Mouse (Mus musculus): ENCODE results near the gene Kmo.

The Kmo gene

DNA sequence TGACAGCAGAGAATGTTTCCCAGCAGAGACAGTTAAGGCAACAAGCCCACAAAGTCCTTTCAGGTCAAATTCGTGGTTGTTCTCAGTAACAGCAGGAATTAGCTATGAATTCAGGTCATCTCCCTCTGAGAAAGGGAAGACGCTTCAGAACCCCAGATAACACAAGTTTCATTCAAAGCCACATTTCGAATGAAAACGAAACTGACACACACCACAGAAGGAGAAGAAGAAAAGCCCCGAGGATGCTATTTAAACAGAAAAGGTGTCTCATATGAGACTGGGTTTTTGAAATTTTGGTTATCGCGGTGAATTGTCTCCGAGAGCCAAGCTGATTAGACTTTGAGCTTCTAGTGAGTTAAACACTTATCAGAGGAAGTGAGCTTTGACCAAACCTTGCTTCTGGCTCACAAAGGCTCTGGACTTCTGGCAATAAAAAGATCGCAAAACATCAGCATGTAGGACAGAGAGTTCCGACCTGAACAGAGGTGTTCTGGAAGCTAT, 11.6 kb downstream of the Kmo start:
- DNase-seq (ENCODE audit: low spot score), result no peak

DNA sequence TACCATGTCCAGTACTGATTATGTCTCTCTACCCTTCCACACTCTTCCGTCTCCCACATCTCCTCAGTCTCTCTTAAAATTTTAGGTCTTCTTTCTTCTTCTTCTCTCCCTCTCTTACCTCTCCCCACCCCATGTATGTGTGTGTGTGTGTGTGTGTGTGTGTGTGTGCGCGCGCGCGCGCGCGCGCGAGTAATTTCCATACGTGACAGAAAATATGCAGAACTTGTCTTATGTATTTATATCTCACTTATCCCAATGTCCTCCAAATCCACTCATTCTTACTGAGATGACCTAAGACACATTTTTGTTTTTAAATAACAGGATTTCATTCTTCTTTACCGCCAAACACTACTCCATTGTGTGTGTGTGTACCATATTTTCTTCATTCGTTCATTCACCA, 12.3 kb downstream of the Kmo start:
- DNase-seq (ENCODE audit: low spot score), result no peak

DNA sequence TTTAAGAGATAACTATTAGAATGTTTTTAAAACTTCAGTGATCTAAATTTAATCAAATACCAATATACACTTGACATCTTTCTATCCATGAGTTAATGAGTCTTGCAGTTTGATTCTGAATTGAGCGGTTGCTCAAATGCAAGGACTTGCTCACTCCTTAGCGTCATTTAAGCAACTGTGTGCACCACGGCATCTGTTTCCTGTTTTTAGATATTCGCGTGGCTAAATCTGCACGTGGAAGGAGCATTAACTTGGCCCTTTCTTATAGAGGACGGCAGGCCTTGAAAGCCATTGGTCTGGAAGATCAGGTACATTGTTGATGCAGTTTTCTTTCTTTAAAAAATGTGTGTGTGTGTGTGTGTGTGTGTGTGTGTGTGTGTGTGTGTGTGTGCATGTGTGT, 17.5 kb downstream of the Kmo start:
- DNase-seq (ENCODE audit: low spot score), result no peak

DNA sequence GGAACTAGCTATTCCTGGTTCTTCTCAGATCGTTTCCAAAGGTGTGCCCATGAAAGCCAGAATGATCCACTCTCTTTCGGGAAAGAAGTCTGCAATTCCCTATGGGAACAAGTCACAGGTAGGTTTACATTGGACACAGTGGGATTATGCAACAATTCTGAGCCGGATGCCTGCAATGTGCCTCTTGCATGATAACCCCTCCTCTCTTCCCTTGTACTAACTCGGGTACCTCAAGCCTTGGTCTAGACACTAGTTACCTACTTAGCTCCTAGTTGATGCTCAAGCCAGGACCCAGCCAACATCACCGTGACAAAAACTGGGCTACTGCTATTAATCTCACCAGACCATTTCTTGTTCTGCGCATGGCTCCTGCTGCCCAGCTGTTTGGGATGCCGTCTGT, 18.9 kb downstream of the Kmo start:
- DNase-seq (ENCODE audit: low spot score), result no peak

DNA sequence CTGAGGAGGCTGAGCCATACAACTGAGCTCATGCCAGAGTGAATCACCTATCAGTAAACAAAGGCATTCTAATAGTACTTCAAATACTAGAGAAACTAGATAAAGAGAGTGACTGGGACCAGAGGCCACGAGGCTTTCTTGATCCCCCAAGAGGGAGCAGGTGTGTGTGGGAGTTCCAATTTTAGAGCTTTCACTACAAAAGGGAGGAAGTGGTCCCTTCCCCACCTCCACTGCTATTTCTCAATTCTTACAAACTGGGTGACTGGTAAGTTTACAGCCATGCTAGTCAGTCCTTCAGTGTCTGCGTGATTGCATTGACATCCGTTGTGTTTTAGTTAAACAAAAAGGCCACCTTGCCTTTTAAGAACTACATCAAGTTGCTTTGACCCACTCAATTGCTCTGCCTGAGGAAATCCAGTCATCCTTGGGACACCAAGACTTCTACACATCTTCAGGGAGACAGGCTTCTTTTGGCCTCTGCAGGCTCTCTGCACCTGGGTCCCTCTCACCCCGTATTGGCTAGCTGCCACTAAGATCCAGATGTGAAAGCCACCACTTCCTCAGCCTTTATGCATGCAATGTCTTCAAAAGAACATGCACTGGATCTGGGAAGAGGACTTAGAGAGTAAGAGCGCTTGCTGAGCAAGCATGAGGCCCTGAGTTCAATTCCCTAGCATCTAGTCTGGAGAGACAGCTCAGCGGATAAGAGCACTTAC, 20.4 kb downstream of the Kmo start:
- no peak for DNase-seq (ENCODE audit: low spot score)

DNA sequence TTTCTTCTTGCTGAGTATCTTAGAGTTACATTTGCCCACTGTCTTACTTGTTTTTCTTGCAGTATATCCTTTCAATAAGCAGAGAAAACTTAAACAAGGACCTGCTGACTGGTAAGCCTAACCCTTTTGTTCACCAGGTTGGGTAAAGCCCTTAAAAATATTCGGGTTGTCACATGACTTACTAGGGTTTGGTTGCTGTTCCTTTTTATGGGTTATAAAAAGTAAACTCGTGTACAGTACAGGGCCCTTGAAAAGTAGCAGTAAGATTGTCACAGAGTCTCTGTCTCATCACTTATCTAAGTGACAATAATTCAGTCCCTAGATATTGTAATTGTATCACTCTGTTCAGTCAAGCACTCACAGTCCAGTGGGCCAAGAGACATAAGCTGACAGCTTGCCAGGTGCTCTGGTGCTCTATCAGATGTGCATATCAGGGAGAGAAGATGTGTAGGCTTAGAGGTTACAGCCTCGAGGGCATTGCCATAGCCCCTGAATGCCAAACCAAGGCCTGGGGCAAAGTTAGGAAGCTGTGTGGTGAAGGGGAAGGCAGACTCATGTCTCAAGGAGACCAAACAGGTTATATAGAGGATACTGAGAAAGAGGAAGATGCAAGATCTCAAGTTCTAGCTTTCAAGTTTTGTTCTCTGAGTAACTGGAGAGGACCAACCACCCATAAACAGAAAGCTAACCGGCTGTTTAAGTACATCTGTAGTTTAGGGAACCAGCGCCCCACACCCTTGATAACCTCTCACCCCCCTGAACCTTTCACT, 23.5 kb downstream of the Kmo start:
- DNase-seq (ENCODE audit: low spot score), result no peak

DNA sequence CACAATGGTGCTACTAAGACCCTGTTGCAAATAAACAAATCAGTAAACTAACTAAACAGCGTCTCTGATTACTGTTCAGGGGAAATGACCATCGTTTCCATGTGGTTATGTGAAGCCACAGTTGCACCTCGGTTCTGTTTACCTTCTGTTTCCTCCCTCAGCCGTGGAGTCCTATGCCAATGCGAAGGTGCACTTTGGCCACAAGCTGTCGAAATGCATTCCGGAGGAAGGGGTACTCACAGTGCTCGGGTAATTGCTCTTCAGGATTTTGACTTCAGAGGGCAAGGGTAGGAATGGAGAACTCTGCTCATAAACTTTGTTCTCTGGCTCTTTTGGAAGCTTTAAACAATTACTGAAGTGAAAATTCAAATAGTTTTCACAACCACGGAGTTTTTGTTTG, 26.8 kb downstream of the Kmo start:
- no peak for DNase-seq (ENCODE audit: low spot score)

DNA sequence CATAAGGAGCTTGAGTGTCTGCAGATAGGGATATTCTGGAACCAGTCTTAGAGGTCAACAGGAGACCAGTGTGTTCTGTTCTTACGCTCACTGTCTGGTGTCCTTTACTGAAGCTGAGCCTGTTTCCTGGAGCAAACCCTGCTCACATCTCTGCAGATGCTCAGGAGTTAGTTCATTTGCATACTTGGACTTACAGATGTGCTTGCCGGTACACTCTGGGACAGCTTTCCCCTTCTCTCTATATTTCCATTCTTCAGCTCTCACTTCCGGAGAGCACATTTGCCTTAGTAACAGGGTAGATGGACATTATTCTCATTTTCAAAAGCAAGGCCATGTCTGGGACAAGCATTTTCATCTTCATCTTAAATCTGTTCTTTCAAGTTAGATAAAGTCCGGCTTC, 28.4 kb downstream of the Kmo start:
- no peak for DNase-seq (ENCODE audit: low spot score)

DNA sequence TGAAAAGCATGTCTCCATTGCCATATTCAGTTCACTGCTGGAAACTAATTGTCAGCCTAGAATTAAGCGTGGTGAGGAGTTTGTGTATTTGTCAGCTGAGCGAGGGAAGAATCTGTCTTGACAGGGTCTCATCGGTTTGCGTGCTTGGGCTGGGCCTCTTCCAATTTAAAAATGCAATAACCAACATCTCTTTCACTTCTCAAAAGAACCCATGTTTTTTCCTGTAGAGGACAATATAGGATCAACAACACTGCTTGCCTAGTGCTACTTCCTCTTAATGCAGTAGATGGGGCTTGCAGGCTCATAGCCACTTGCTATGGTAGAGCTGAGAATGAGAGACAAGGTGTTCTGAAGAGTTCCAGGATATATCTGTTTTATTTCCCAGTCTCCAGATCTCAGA, 39.7 kb downstream of the Kmo start:
- DNase-seq (ENCODE audit: low spot score), result no peak

DNA sequence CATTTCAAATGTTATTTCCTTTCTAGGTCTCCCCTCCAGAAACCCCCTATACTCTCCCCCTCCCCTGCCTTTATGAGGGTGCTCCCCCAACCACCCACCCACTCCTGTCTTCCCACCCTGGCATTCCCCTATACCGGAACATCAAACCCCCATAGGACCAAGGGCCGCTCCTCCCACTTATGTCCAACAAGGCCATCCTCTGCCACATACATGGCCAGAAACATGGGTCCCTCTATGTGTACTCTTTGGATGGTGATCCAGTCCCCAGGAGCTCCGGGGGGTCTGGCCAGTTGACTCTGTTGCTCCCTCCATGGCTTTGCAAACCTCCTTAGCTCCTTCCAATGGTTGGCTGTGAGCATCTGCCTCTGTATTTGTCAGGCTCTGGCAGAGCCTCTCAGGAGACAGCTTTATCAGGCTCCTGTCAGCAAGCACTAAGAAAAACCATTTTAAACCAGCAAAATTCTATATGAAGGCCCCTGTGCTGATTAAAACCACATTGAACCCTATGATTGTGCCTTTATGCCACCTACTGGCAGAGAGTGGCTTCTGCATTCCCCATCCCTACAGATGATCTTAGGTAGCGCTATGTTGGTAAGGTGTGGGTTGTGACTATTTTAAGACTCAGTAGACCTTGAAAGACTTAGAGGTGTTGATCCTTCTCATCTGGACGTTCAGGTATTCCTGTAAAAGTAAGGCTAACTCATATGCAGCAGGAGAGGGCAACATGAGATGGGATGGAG, 48.7 kb downstream of the Kmo start:
- no peak for DNase-seq (ENCODE audit: low spot score)

DNA sequence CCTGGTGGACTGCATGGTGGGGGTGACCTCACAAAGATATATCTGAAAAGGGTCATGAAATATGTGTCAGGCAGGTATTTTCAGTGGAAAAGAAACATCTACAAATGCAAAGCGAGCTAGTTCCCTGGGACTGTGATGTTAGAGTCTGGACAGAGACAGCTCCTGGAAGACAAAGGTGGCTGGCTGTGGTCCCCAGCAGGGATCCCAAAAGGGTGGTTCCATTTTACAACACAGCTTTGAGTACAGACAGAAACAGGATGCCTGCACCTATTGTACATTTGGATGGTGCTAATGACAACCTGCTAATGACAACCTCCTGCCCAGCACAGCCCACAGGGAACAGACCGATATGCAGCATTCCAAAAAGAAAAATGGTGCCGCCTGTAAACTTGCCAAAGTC, 49.3 kb downstream of the Kmo start:
- DNase-seq (ENCODE audit: low spot score), result no peak

DNA sequence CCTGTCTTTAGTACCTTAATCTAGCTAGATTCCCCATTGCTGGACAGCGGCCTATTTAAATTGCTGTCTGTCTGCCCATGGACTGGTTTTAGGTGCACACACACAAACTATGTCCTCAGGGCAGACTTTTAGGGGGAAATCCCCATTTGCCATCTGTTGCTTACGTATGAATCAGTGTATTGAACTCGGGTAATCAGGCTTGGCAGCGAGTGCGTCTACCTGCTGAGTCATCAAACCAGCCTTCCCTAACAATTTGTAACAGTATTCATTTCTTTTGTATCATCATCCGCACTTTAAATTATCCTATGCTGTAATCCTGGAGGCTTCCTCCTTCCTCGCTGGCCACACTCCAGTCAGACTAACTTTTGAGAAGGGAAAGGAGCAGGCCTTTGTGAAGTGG, 49.9 kb downstream of the Kmo start:
- DNase-seq (ENCODE audit: low spot score), result no peak

DNA sequence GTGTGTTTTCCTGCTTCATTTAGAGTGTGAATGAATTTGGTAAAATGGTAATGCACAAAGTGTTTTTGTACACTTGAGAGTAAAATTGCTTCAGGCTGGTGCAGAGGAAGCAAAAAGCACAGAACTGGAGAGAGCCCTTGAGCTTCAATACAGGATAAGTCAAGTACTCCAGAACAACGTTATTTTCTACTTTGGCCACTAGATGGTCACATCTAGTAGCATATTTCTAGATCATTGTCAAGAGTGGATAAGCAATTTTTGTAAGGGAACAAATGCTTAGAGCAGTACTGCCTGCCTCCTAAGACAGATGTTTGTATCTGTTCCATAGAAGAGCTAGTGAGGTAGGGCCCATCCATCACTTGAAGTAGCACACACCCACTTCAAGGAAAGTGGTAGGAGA, 51.4 kb downstream of the Kmo start:
- no peak for DNase-seq (ENCODE audit: low spot score)

DNA sequence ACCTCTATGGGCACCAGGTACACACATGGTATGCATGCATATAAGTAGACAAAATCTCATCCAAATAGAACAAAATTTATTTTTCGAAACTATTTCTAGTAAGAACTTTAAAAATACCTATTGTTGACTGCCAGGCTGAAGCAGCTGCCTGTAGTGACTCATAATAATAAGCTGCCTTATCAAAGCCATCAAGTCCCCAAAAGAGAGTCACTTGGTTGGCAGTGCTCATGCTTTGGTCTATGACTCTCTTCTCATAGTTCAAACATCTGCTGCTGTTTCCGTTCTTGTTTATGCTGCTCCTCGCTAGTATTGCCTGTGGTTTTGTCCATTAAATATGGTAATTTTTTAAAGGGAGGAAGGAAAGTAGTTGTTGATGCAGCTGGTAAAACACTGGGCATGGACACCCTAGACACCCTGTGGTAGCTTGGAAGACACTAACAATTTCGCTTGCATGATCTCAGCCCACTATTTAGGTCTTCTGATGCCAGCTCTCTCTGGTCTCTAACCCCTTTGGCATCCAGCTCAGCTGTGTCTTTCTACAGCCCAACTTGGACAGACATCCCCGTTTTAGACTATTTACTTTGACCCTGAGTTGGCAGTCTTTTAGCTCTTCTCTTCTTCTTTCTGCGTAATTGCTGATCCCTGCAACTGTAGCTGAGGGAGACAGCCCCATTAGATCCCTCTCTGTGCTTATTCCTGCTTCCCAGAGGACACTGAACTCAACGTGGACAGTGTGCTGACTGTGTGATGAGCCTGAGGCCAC, 53.6 kb downstream of the Kmo start:
- no peak for DNase-seq (ENCODE audit: low spot score)

DNA sequence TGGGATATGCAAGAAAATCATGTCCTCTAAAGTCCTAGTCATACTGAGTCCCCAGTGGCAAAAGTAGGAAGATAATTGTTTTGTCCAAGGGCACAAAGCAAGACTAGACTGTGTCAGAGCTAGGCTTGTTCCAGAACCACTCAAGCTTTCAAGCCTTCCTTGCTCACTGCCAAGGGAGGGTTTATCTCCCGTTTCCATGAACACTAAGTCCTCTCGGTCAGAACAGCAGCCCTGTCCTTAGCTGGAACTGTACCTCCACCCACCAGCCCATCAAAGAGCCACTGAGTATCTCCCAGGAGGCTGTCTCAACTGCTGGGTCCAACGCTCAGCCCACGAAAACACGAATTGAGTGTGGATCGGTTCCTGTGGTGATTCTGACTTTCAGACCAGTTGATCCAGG, 54.9 kb downstream of the Kmo start:
- DNase-seq (ENCODE audit: low spot score), result no peak

DNA sequence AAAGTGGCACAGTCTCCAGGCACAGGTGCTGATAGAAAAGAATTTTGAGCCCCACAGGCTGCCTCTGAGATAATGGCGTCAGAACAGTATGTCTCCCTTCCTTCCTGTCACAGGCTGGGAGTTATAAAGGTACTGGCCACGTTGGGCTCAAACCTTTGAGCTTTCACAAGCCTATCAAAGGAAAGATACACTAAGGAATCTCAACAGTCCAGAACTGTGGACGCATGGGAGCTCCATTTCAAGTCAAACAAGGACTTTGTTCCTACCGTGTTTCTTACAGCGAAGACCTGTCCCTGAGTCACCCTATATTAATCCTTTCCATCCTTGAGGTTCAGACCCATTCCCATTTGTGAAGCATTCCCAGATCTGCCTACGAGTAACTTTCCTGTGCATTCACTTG, 57.3 kb downstream of the Kmo start:
- no peak for DNase-seq (ENCODE audit: low spot score)

DNA sequence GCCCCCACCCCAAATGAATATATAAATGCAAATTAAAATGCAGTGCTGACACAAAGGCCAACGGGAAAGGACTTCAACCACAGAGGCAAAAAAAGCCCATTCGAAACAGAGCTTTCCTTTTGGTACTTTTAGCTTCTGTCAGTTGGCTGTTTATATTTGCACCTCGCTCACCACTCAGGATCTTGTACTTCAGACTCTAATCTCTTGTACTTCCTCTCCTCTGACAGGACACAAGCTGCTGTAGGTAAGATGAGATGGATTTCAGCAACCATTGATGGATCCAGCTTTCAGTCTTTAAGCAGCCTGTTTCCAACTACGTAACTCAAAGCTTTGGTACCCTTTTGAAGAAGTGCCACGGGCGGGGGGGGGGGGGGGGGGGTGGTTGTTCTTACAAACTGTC, 60.8 kb downstream of the Kmo start:
- DNase-seq (ENCODE audit: low spot score), result no peak

DNA sequence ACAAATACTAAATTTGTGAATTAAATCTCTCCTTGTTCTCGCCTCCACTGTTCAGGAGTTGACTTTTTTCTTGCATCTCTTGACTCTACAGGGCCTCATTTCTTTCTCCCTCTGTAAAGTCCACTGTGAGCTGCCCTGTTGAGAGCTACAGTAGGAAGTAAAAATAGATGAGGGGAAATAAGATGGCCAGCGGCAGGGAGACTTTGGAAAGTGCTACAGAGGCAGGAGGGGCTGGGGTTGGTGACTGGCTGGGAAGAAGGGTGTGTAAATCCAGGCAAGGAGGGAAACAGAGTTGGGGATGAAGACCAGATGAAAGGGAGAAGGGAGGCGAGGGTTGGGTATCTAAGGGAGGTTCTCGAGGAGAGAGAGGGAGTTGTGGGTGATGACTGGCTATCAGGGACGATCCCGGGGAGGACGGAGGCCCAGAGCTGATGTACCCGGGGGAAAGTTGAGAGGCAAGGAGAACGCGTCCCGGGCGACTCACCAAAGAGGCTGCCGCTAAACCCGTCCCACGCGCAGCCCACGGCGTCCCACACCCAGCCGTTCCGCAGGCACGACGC, 71.6 kb downstream of the Kmo start:
- DNase-seq (ENCODE audit: low spot score), result no peak

DNA sequence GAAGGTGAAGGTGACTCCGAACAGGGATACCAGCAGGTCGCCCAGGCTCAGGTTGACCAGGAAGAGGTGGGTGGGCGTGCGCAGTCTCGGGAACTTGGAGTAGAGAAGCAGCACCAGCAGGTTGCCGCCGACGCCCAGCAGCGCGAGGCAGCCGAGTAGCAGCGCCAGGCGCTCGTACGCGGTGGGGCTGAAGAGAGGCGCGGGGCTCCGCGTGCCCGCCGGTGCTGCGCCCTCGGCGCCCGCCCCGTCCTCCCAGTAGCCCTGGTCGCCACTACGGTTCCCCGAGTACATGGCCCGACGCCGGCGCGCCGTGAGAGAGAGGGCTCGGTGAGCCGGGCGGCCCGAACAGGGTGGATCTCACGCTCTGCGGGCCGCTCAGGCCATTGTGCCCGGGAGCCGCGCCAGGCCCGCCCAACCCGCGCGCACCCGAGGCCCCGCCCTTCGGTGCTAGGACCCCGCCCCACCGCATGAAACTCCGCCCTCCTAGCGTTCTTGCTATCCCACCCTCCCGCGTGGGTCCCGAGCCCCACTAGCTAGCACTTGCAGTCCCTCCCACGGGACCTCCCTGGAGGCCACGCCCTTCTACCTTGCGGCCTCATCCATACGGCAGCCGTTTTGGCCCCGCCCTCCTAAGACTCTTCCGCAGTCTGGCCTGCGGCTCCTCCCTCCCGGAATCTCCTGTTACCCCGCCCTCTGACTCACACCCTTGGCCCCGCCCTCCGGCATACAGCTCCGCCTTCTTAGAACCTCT, 72.2 kb downstream of the Kmo start, which contains the start of the genes Opn3 and Chml:
TSS of gene Opn3 (minus strand) at position 531 of the 751 bp plus-strand sequence.
TSS of gene Chml (minus strand) at position 656 of the 751 bp plus-strand sequence.
- DNase-seq (ENCODE audit: low spot score), result peak; percentile 98

DNA sequence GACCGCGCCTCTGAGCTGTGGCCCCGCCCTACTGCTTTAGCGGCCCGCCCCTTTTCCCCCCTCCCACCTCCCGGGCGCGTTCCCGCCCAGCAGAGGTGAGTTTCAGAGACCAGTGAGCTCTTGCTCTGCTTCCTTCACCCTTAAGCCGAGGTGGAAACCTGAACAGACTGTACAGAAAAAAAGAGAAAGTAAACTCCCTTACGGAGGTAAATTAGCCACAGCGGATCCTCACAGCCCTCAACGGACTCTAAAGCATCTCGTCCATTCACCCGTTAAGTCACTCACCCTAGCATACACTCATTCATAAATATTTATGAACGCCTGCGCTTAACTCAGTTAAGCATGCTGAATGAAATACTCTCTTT, 72.8 kb downstream of the Kmo start:
- DNase-seq (ENCODE audit: low spot score), result no peak

DNA sequence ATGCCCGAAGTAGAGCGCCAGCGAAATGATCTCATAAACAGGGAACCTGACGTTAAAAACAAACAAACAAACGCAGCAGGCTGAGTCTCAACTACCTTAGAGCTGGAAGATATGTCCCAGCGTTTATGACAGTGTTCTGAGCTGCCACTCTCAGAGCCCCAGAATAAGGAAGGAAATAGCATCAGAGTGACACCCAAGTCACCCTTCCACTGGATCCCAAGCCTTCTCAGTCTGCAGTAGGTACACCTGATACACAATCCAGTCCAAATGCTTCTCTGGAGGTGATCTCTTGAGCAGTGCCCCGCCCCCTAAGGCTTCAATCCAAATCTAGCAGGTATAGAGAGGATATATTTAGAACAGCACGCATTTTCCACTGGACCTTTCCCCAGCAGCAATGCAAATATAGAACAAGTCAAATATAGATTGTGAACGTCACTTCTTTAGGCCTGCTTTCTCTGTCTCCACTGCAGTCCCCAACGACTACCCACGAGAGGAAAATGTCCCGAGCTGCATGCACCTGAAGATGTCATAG, 73.3 kb downstream of the Kmo start:
- DNase-seq (ENCODE audit: low spot score), result no peak

Measured in urinary bladder, postnatal 10 days (tissue).